Comparison of ENCODE assay signal across 19 mouse cellular contexts in genomic region chr5:15050807-15051206, GRCm38 (mm10). TPM values are rescaled to one million over a fixed set of nuclear protein-coding genes. Genes with fewer than 3 reads are reported as not detected.
DNase-seq lines count a peak whose midpoint lies in the region; ATAC-seq and TF ChIP-seq lines count a peak whose summit lies in the region.
"Not testable (repeated sequence)": the region's sequence is repeated elsewhere in the genome, so short reads cannot be mapped to it uniquely, and the experiment has no call there.
"Had no signal": no experiment of that assay in that cellular context is flagged by ENCODE, and none has a peak within 500 bp of the region (broad histone marks: within the 10 kb centered on the region; RNA-seq: fewer than 3 reads in every experiment).

No protein-coding gene starts in this region.

- DNase-seq in forebrain, embryonic 11.5 days (ENCODE audit: low spot score); midbrain, embryonic 14.5 days; neural tube, embryonic 11.5 days (ENCODE audit: low spot score); stomach, postnatal 0 days (ENCODE audit: low spot score): not testable (repeated sequence)
- DNase-seq in intestine, embryonic 14.5 days (ENCODE audit: low spot score), result peak; percentile 15

- not testable (repeated sequence) for H3K4me3 ChIP-seq in embryonic facial prominence, embryonic 13.5 days; forebrain, embryonic 11.5 days (ENCODE audit: low read depth, low read length); heart, embryonic 11.5 days (ENCODE audit: low read depth, low read length); heart, embryonic 13.5 days; intestine, embryonic 14.5 days (ENCODE audit: low read depth, low read length); midbrain, embryonic 14.5 days (replicated peaks; ENCODE audit: low read depth, low read length); neural tube, embryonic 11.5 days (ENCODE audit: low read depth, low read length); stomach, postnatal 0 days (ENCODE audit: low read depth, low read length)

- not testable (repeated sequence) for H3K4me2 ChIP-seq in embryonic facial prominence, embryonic 13.5 days; forebrain, embryonic 11.5 days (ENCODE audit: low read depth, low read length, severe bottlenecking); heart, embryonic 11.5 days; heart, embryonic 13.5 days; intestine, embryonic 14.5 days (ENCODE audit: low read length); midbrain, embryonic 14.5 days (ENCODE audit: low read length); neural tube, embryonic 11.5 days (ENCODE audit: low read depth); stomach, postnatal 0 days (replicated peaks; ENCODE audit: low read depth)

- ATAC-seq in embryonic facial prominence, embryonic 13.5 days (ENCODE audit: insufficient number of reproducible peaks, insufficient read depth, low FRiP score, low TSS enrichment, low read depth), result peak; percentile 74; the same call in 1 of the 2 replicates
- ATAC-seq in forebrain, embryonic 11.5 days (replicated peaks; ENCODE audit: low FRiP score), result peak; percentile 80
- ATAC-seq in heart, embryonic 11.5 days (replicated peaks; ENCODE audit: insufficient number of reproducible peaks, low FRiP score, low TSS enrichment), result peak; percentile 77; the same call in 1 of the 2 replicates
- ATAC-seq in heart, embryonic 13.5 days (ENCODE audit: extremely low read depth, insufficient number of reproducible peaks, low FRiP score, low TSS enrichment), result peak; percentile 42; the same call in 1 of the 2 replicates
- peak; percentile 81; the same call in 1 of the 2 replicates for ATAC-seq in intestine, embryonic 14.5 days (replicated peaks; ENCODE audit: low FRiP score, low TSS enrichment, low read depth)
- ATAC-seq in midbrain, embryonic 14.5 days (ENCODE audit: low FRiP score, low TSS enrichment), result peak; percentile 70; the same call in 1 of the 2 replicates
- peak; percentile 79; the same call in 1 of the 2 replicates for ATAC-seq in neural tube, embryonic 11.5 days (ENCODE audit: insufficient read depth, low FRiP score, low TSS enrichment)
- ATAC-seq in stomach, postnatal 0 days (ENCODE audit: low FRiP score, low TSS enrichment), result 0 out of 2 replicates have a peak, but pooled peaks have one; percentile 47

- 75% methylated on average over 2 of the region's 2 CpGs for WGBS in embryonic facial prominence, embryonic 13.5 days
- WGBS in forebrain, embryonic 11.5 days, result 73% methylated on average over 2 of the region's 2 CpGs
- WGBS in heart, embryonic 11.5 days (ENCODE audit: insufficient replicate concordance), result 71% methylated on average over 2 of the region's 2 CpGs
- 61% methylated on average over 2 of the region's 2 CpGs for WGBS in heart, embryonic 13.5 days
- 79% methylated on average over 2 of the region's 2 CpGs for WGBS in intestine, embryonic 14.5 days
- 87% methylated on average over 2 of the region's 2 CpGs for WGBS in midbrain, embryonic 14.5 days
- 84% methylated on average over 2 of the region's 2 CpGs for WGBS in neural tube, embryonic 11.5 days
- WGBS in stomach, postnatal 0 days, result 79% methylated on average over 2 of the region's 2 CpGs

- not testable (repeated sequence) for TF ChIP-seq EP300 in stomach, postnatal 0 days (optimal IDR thresholded peaks at IDR 0.05)

- H3K9me3 ChIP-seq in embryonic facial prominence, embryonic 13.5 days, result peaks cover 21% of the 10 kb centered on the region
- H3K9me3 ChIP-seq in forebrain, embryonic 11.5 days (ENCODE audit: control insufficient read depth, low read length); heart, embryonic 11.5 days (replicated peaks; ENCODE audit: control insufficient read depth, low read length); intestine, embryonic 14.5 days (ENCODE audit: control insufficient read depth, low read length); stomach, postnatal 0 days (ENCODE audit: control insufficient read depth, low read length): not testable (repeated sequence)
- peaks cover 24% of the 10 kb centered on the region for H3K9me3 ChIP-seq in heart, embryonic 13.5 days
- peaks cover 22% of the 10 kb centered on the region for H3K9me3 ChIP-seq in midbrain, embryonic 14.5 days (ENCODE audit: control insufficient read depth, low read length)
- H3K9me3 ChIP-seq in neural tube, embryonic 11.5 days (ENCODE audit: control insufficient read depth, low read length), result peaks cover 18% of the 10 kb centered on the region

- H3K27me3 ChIP-seq in embryonic facial prominence, embryonic 13.5 days; forebrain, embryonic 11.5 days (ENCODE audit: control insufficient read depth, insufficient read depth, low read length); heart, embryonic 11.5 days (ENCODE audit: control insufficient read depth, insufficient read depth, low read length); heart, embryonic 13.5 days (replicated peaks); intestine, embryonic 14.5 days (replicated peaks; ENCODE audit: control insufficient read depth, insufficient read depth, low read length); midbrain, embryonic 14.5 days (ENCODE audit: control insufficient read depth, insufficient read depth, low read length); neural tube, embryonic 11.5 days (ENCODE audit: control insufficient read depth, insufficient read depth, low read length); stomach, postnatal 0 days (ENCODE audit: control insufficient read depth, insufficient read depth, low read length): not testable (repeated sequence)

- not testable (repeated sequence) for TF ChIP-seq CTCF in stomach, postnatal 0 days (IDR thresholded peaks at IDR 0.05; ENCODE audit: low read depth)

- H3K9ac ChIP-seq in embryonic facial prominence, embryonic 13.5 days; forebrain, embryonic 11.5 days (ENCODE audit: low read length); heart, embryonic 11.5 days (ENCODE audit: low read depth, low read length); heart, embryonic 13.5 days; intestine, embryonic 14.5 days (ENCODE audit: low read length); midbrain, embryonic 14.5 days (replicated peaks; ENCODE audit: low read length); neural tube, embryonic 11.5 days (ENCODE audit: low read length); stomach, postnatal 0 days (ENCODE audit: low read length): not testable (repeated sequence)

- not testable (repeated sequence) for H3K27ac ChIP-seq in embryonic facial prominence, embryonic 13.5 days; forebrain, embryonic 11.5 days (ENCODE audit: low read depth, low read length); heart, embryonic 11.5 days (ENCODE audit: low read depth, low read length); heart, embryonic 13.5 days (replicated peaks); intestine, embryonic 14.5 days (ENCODE audit: low read depth); midbrain, embryonic 14.5 days (replicated peaks; ENCODE audit: low read depth, low read length); neural tube, embryonic 11.5 days (ENCODE audit: low read depth, low read length); stomach, postnatal 0 days (replicated peaks)

- H3K4me1 ChIP-seq in embryonic facial prominence, embryonic 13.5 days; forebrain, embryonic 11.5 days (replicated peaks; ENCODE audit: control insufficient read depth, insufficient read depth, low read length); heart, embryonic 11.5 days (ENCODE audit: control insufficient read depth, insufficient read depth, low read length); heart, embryonic 13.5 days; intestine, embryonic 14.5 days (replicated peaks; ENCODE audit: control insufficient read depth, insufficient read depth, low read length); midbrain, embryonic 14.5 days (ENCODE audit: control insufficient read depth, insufficient read depth, low read length); neural tube, embryonic 11.5 days (ENCODE audit: control insufficient read depth, insufficient read depth, low read length); stomach, postnatal 0 days (replicated peaks; ENCODE audit: control insufficient read depth, insufficient read depth): not testable (repeated sequence)

- H3K36me3 ChIP-seq in embryonic facial prominence, embryonic 13.5 days; forebrain, embryonic 11.5 days (ENCODE audit: control insufficient read depth, insufficient read depth, low read length); heart, embryonic 11.5 days (ENCODE audit: control insufficient read depth, insufficient read depth, low read length); heart, embryonic 13.5 days; intestine, embryonic 14.5 days (ENCODE audit: control insufficient read depth, insufficient read depth, low read length); midbrain, embryonic 14.5 days (ENCODE audit: control insufficient read depth, insufficient read depth, low read length); neural tube, embryonic 11.5 days (ENCODE audit: control insufficient read depth, insufficient read depth, low read length); stomach, postnatal 0 days (ENCODE audit: control insufficient read depth, insufficient read depth, low read length): not testable (repeated sequence)

RNA-seq across cellular contexts. Expression of gene Gm17019, which starts 18.0 kb away (rescaled TPM):
- polyA plus RNA-seq in embryonic facial prominence, embryonic 13.5 days (2015; fragmentation: Nextera tagmentation; extraction: Ambion mirVana), result not detected in 2 replicates
- polyA plus RNA-seq in forebrain, embryonic 11.5 days (2014; fragmentation: Nextera tagmentation; extraction: Ambion mirVana), result not detected in 2 replicates
- not detected in 2 replicates for polyA plus RNA-seq in heart, embryonic 11.5 days (2014; fragmentation: Nextera tagmentation; extraction: Ambion mirVana)
- polyA plus RNA-seq in heart, embryonic 13.5 days (2015; fragmentation: Nextera tagmentation; extraction: Ambion mirVana), result not detected in 2 replicates
- not detected in 2 replicates for polyA plus RNA-seq in intestine, embryonic 14.5 days (2014; fragmentation: Nextera tagmentation; extraction: Ambion mirVana)
- not detected in 2 replicates for polyA plus RNA-seq in midbrain, embryonic 14.5 days (2014; fragmentation: Nextera tagmentation; extraction: Ambion mirVana)
- not detected in 2 replicates for polyA plus RNA-seq in neural tube, embryonic 11.5 days (2014; fragmentation: Nextera tagmentation; extraction: Ambion mirVana)
- polyA plus RNA-seq in stomach, postnatal 0 days (2015; fragmentation: Nextera tagmentation; extraction: Ambion mirVana), result not detected in 2 replicates
- polyA plus RNA-seq: activated CD4-positive, CD25-positive, alpha-beta regulatory T cell, adult 4 months; CD4-positive, CD25-positive, alpha-beta regulatory T cell, adult 4 months; cerebellum, adult 2 months; cortical plate, adult 2 months; embryonic facial prominence, embryonic 10.5 days; embryonic facial prominence, embryonic 12.5 days; forebrain, embryonic 13.5 days; forebrain, embryonic 15.5 days; forebrain, postnatal 0 days; G1E; Patski had no signal
